Mouse (Mus musculus): ENCODE measurements around the gene Armc8. TPM values are rescaled to one million over a fixed set of nuclear protein-coding genes. Genes with fewer than 3 reads are reported as not detected.

The Armc8 gene
- polyA plus RNA-seq, 1 experiment from 2014 or later: 46.4 TPM

GRCm38 (mm10) chr9:99553049-99553448 lies 15.7 kb downstream of the Armc8 start:
- no peaks in the 10 kb centered on the region for H3K9me3 ChIP-seq (ENCODE audit: control insufficient read depth, low read length)
- DNase-seq (ENCODE audit: low spot score): no peak
- 97% methylated on average over 2 of the region's 2 CpGs for WGBS
- no peaks in the 10 kb centered on the region for H3K4me1 ChIP-seq (replicated peaks; ENCODE audit: control insufficient read depth, insufficient read depth, low read length)
- H3K9ac ChIP-seq (ENCODE audit: low read depth, low read length): no peak overlapping the region
- H3K4me2 ChIP-seq (replicated peaks; ENCODE audit: low read depth, low read length): no peak overlapping the region
- no peaks in the 10 kb centered on the region for H3K36me3 ChIP-seq (ENCODE audit: control insufficient read depth, insufficient read depth, low read length)
- ATAC-seq (ENCODE audit: low FRiP score): no peak
- H3K4me3 ChIP-seq (ENCODE audit: low read depth, low read length): no peak overlapping the region
- H3K27ac ChIP-seq (ENCODE audit: low read depth, low read length): no peak overlapping the region
- no peaks in the 10 kb centered on the region for H3K27me3 ChIP-seq (ENCODE audit: control insufficient read depth, insufficient read depth, low read length)

DNA sequence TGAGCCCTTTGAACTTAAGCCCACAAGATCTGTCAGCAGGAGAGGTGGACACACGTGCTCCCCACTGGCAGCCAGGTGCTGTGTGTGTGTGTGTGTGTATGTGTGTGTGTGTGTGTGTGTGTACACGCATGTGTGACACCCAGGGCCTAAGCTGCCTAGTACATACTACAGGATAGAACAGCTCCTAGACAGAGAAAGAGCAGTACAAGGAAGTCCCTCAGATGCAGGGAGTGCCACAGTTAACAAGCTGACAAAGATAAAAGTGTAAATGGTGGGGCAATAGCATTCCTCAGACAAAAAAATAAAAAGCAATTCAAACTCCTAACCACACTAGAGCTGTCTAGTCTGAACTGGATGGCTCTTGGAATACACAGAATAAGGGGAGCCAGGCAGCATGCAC lies 16.6 kb downstream of the Armc8 start:
- H3K4me1 ChIP-seq (replicated peaks; ENCODE audit: control insufficient read depth, insufficient read depth, low read length): no peaks in the 10 kb centered on the region
- DNase-seq (ENCODE audit: low spot score): no peak
- H3K9ac ChIP-seq (ENCODE audit: low read depth, low read length): no peak overlapping the region
- no peak overlapping the region for H3K4me3 ChIP-seq (ENCODE audit: low read depth, low read length)
- no peaks in the 10 kb centered on the region for H3K36me3 ChIP-seq (ENCODE audit: control insufficient read depth, insufficient read depth, low read length)
- no peak overlapping the region for H3K4me2 ChIP-seq (replicated peaks; ENCODE audit: low read depth, low read length)
- no peak overlapping the region for H3K27ac ChIP-seq (ENCODE audit: low read depth, low read length)
- ATAC-seq (ENCODE audit: low FRiP score): no peak
- H3K9me3 ChIP-seq (ENCODE audit: control insufficient read depth, low read length): no peaks in the 10 kb centered on the region
- WGBS: 88% methylated on average over 2 of the region's 2 CpGs
- no peaks in the 10 kb centered on the region for H3K27me3 ChIP-seq (ENCODE audit: control insufficient read depth, insufficient read depth, low read length)

GRCm38 (mm10) chr9:99546259-99546658 lies 22.4 kb downstream of the Armc8 start:
- H3K9me3 ChIP-seq (ENCODE audit: control insufficient read depth, low read length): no peaks in the 10 kb centered on the region
- no peak overlapping the region for H3K4me3 ChIP-seq (ENCODE audit: low read depth, low read length)
- H3K4me2 ChIP-seq (replicated peaks; ENCODE audit: low read depth, low read length): no peak overlapping the region
- H3K4me1 ChIP-seq (replicated peaks; ENCODE audit: control insufficient read depth, insufficient read depth, low read length): no peaks in the 10 kb centered on the region
- no peak for ATAC-seq (ENCODE audit: low FRiP score)
- no peaks in the 10 kb centered on the region for H3K36me3 ChIP-seq (ENCODE audit: control insufficient read depth, insufficient read depth, low read length)
- H3K9ac ChIP-seq (ENCODE audit: low read depth, low read length): no peak overlapping the region
- H3K27me3 ChIP-seq (ENCODE audit: control insufficient read depth, insufficient read depth, low read length): no peaks in the 10 kb centered on the region
- no peak overlapping the region for H3K27ac ChIP-seq (ENCODE audit: low read depth, low read length)
- DNase-seq (ENCODE audit: low spot score): no peak
- WGBS: 97% methylated on average over 1 of the region's 1 CpGs

- no peaks in the 10 kb centered on the region for H3K9me3 ChIP-seq (ENCODE audit: control insufficient read depth, low read length)
- no peak overlapping the region for H3K27ac ChIP-seq (ENCODE audit: low read depth, low read length)
- H3K4me2 ChIP-seq (replicated peaks; ENCODE audit: low read depth, low read length): no peak overlapping the region
- no peak for ATAC-seq (ENCODE audit: low FRiP score)
- H3K4me3 ChIP-seq (ENCODE audit: low read depth, low read length): no peak overlapping the region
- H3K4me1 ChIP-seq (replicated peaks; ENCODE audit: control insufficient read depth, insufficient read depth, low read length): no peaks in the 10 kb centered on the region
- H3K36me3 ChIP-seq (ENCODE audit: control insufficient read depth, insufficient read depth, low read length): no peaks in the 10 kb centered on the region
- DNase-seq (ENCODE audit: low spot score): no peak
- WGBS: 92% methylated on average over 1 of the region's 1 CpGs
- no peaks in the 10 kb centered on the region for H3K27me3 ChIP-seq (ENCODE audit: control insufficient read depth, insufficient read depth, low read length)
- H3K9ac ChIP-seq (ENCODE audit: low read depth, low read length): no peak overlapping the region
Observed at GRCm38 (mm10) chr9:99531865-99532264, 36.8 kb downstream of the Armc8 start.

- no peaks in the 10 kb centered on the region for H3K36me3 ChIP-seq (ENCODE audit: control insufficient read depth, insufficient read depth, low read length)
- no peaks in the 10 kb centered on the region for H3K4me1 ChIP-seq (replicated peaks; ENCODE audit: control insufficient read depth, insufficient read depth, low read length)
- H3K4me2 ChIP-seq (replicated peaks; ENCODE audit: low read depth, low read length): no peak overlapping the region
- WGBS: 90% methylated on average over 7 of the region's 7 CpGs
- ATAC-seq (ENCODE audit: low FRiP score) (no peak), DNase-seq (ENCODE audit: low spot score) (no peak)
- no peaks in the 10 kb centered on the region for H3K9me3 ChIP-seq (ENCODE audit: control insufficient read depth, low read length)
- H3K27me3 ChIP-seq (ENCODE audit: control insufficient read depth, insufficient read depth, low read length): no peaks in the 10 kb centered on the region
- H3K4me3 ChIP-seq (ENCODE audit: low read depth, low read length): no peak overlapping the region
- no peak overlapping the region for H3K27ac ChIP-seq (ENCODE audit: low read depth, low read length)
- H3K9ac ChIP-seq (ENCODE audit: low read depth, low read length): no peak overlapping the region
Observed at GRCm38 (mm10) chr9:99505875-99506274, 62.8 kb downstream of the Armc8 start.

- H3K9me3 ChIP-seq (ENCODE audit: control insufficient read depth, low read length): no peaks in the 10 kb centered on the region
- H3K27me3 ChIP-seq (ENCODE audit: control insufficient read depth, insufficient read depth, low read length): no peaks in the 10 kb centered on the region
- no peaks in the 10 kb centered on the region for H3K4me1 ChIP-seq (replicated peaks; ENCODE audit: control insufficient read depth, insufficient read depth, low read length)
- ATAC-seq (ENCODE audit: low FRiP score) (no peak), DNase-seq (ENCODE audit: low spot score) (no peak)
- no peak overlapping the region for H3K27ac ChIP-seq (ENCODE audit: low read depth, low read length)
- H3K4me3 ChIP-seq (ENCODE audit: low read depth, low read length): no peak overlapping the region
- H3K36me3 ChIP-seq (ENCODE audit: control insufficient read depth, insufficient read depth, low read length): no peaks in the 10 kb centered on the region; the same call in 1 of the 2 replicates
- H3K4me2 ChIP-seq (replicated peaks; ENCODE audit: low read depth, low read length): no peak overlapping the region
- WGBS: 93% methylated on average over 4 of the region's 4 CpGs
- H3K9ac ChIP-seq (ENCODE audit: low read depth, low read length): no peak overlapping the region
Observed at GRCm38 (mm10) chr9:99499336-99499735, 69.4 kb downstream of the Armc8 start.

GRCm38 (mm10) chr9:99492634-99493200 lies 76.0 kb downstream of the Armc8 start:
- no peaks in the 10 kb centered on the region; the same call in 1 of the 2 replicates for H3K36me3 ChIP-seq (ENCODE audit: control insufficient read depth, insufficient read depth, low read length)
- H3K27ac ChIP-seq (ENCODE audit: low read depth, low read length): no peak overlapping the region
- no peak overlapping the region for H3K4me2 ChIP-seq (replicated peaks; ENCODE audit: low read depth, low read length)
- no peaks in the 10 kb centered on the region for H3K27me3 ChIP-seq (ENCODE audit: control insufficient read depth, insufficient read depth, low read length)
- no peaks in the 10 kb centered on the region for H3K9me3 ChIP-seq (ENCODE audit: control insufficient read depth, low read length)
- H3K4me1 ChIP-seq (replicated peaks; ENCODE audit: control insufficient read depth, insufficient read depth, low read length): no peaks in the 10 kb centered on the region
- H3K9ac ChIP-seq (ENCODE audit: low read depth, low read length): no peak overlapping the region
- WGBS: 78% methylated on average over 10 of the region's 10 CpGs
- DNase-seq (ENCODE audit: low spot score) (no peak), ATAC-seq (ENCODE audit: low FRiP score) (no peak)
- H3K4me3 ChIP-seq (ENCODE audit: low read depth, low read length): no peak overlapping the region

DNA sequence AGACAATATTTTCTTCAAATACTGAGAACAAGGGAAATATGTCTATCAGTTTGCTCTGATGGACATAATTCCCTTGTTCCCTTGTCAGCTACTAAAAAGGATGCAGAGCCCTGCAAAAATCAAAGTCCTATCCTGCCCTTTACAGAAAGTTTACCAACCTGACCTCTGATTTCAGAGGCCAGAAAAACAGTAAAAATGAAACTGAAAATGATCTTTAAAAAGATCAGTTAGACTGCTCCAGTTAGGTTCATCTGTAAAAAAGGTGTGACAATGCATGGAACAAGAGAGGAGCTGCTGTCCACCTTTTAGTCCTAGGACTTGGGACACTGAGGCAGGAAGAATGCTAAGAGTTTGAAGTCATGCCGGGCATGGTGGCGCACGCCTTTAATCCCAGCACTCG lies 77.6 kb downstream of the Armc8 start:
- 97% methylated on average over 4 of the region's 4 CpGs for WGBS

DNA sequence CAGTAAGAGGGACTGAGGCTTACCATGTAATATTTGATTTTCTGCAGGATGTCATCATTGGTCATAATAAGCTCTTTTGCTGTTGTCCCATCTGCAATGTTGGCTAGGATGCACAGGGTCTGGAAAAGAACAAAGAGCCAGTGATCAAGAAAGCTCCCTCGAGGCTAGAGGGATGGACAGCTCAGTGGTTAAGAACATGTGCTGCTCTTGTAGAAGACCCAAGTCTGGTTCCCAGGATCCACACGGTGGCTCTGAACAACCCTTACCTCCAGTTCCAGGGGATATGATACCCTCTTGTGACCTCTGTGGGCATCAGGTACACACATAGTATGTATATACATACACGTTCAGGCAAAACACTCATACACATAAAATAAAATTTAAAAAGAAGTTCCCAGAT lies 80.9 kb downstream of the Armc8 start:
- WGBS: 96% methylated on average over 3 of the region's 3 CpGs
- no peaks in the 10 kb centered on the region for H3K9me3 ChIP-seq (ENCODE audit: control insufficient read depth, low read length)
- no peak for DNase-seq (ENCODE audit: low spot score)

More for the DNA sequence above, 77.6 kb downstream of the Armc8 start:
- H3K27me3 ChIP-seq (ENCODE audit: control insufficient read depth, insufficient read depth, low read length): no peaks in the 10 kb centered on the region
- DNase-seq (ENCODE audit: low spot score) (no peak), ATAC-seq (ENCODE audit: low FRiP score) (no peak)
- no peaks in the 10 kb centered on the region for H3K4me1 ChIP-seq (replicated peaks; ENCODE audit: control insufficient read depth, insufficient read depth, low read length)
- H3K9me3 ChIP-seq (ENCODE audit: control insufficient read depth, low read length): no peaks in the 10 kb centered on the region
- no peak overlapping the region for H3K9ac ChIP-seq (ENCODE audit: low read depth, low read length)
- H3K4me3 ChIP-seq (ENCODE audit: low read depth, low read length): no peak overlapping the region
- H3K36me3 ChIP-seq (ENCODE audit: control insufficient read depth, insufficient read depth, low read length): no peaks in the 10 kb centered on the region; the same call in 1 of the 2 replicates
- no peak overlapping the region for H3K27ac ChIP-seq (ENCODE audit: low read depth, low read length)
- H3K4me2 ChIP-seq (replicated peaks; ENCODE audit: low read depth, low read length): no peak overlapping the region

More for the DNA sequence above, 80.9 kb downstream of the Armc8 start:
- Histone ChIP-seq H3K4me3 (ENCODE audit: low read depth, low read length) (no peak overlapping the region), H3K27me3 (ENCODE audit: control insufficient read depth, insufficient read depth, low read length) (no peaks in the 10 kb centered on the region), H3K27ac (ENCODE audit: low read depth, low read length) (no peak overlapping the region), H3K9ac (ENCODE audit: low read depth, low read length) (no peak overlapping the region), H3K4me1 (replicated peaks; ENCODE audit: control insufficient read depth, insufficient read depth, low read length) (no peaks in the 10 kb centered on the region), H3K4me2 (replicated peaks; ENCODE audit: low read depth, low read length) (no peak overlapping the region), H3K36me3 (ENCODE audit: control insufficient read depth, insufficient read depth, low read length) (no peaks in the 10 kb centered on the region; the same call in 1 of the 2 replicates)
- ATAC-seq (ENCODE audit: low FRiP score): no peak

Measured in hindbrain, embryonic 11.5 days (tissue).